Mouse (Mus musculus) neural tube, embryonic 11.5 days (tissue): ENCODE measurements at regions not wholly inside any gene's neighbourhood (a gene's known extent, or its start where the extent isn't known, plus 50 kb on each side); places are given as distances from the start of the nearest gene placed in this dataset.

Experiments
- ATAC-seq: fragments of 200-750 bp; cut with Nextera tagmentation; 2 replicates; pipeline ENCODE4 v1.8.0; 2017; ENCODE audit warnings: moderate number of reproducible peaks, mild to moderate bottlenecking, moderate TSS enrichment, moderate library complexity; ENCODE audit not compliant: insufficient read depth, low FRiP score, low TSS enrichment
- DNase-seq: peaks from one replicate; pipeline ENCODE4 v3.0.0-alpha.2; 2015; ENCODE audit warnings: low spot score
- H3K27ac ChIP-seq: fragments of 300-500 bp; sonication (generic); 2 replicates; pipeline ENCODE4 v1.5.1; 2014; ENCODE audit warnings: low read depth, mild to moderate bottlenecking, low read length
- H3K27me3 ChIP-seq: fragments of 300-500 bp; sonication (generic); 2 replicates; pipeline ENCODE4 v1.6.1; 2014; ENCODE audit warnings: mild to moderate bottlenecking, low read length, mixed read lengths; ENCODE audit not compliant: control insufficient read depth, insufficient read depth
- H3K36me3 ChIP-seq: fragments of 300-500 bp; sonication (generic); 2 replicates; pipeline ENCODE4 v1.6.1; 2014; ENCODE audit warnings: mild to moderate bottlenecking, low read length, moderate library complexity, mixed read lengths; ENCODE audit not compliant: control insufficient read depth, insufficient read depth
- H3K4me1 ChIP-seq: fragments of 300-500 bp; sonication (generic); 2 replicates; pipeline ENCODE4 v1.6.1; 2014; ENCODE audit warnings: low read length, mixed read lengths; ENCODE audit not compliant: control insufficient read depth, insufficient read depth
- H3K4me2 ChIP-seq: fragments of 300-500 bp; sonication (generic); 2 replicates; pipeline ENCODE4 v1.6.1; 2014; ENCODE audit warnings: low read depth, mild to moderate bottlenecking, moderate library complexity
- H3K4me3 ChIP-seq: fragments of 300-500 bp; sonication (generic); 2 replicates; pipeline ENCODE4 v1.5.1; 2014; ENCODE audit warnings: low read depth, low read length
- H3K9ac ChIP-seq: fragments of 300-500 bp; sonication (generic); 2 replicates; pipeline ENCODE4 v1.6.1; 2014; ENCODE audit warnings: mild to moderate bottlenecking, low read length
- H3K9me3 ChIP-seq: fragments of 300-500 bp; sonication (generic); 2 replicates; pipeline ENCODE4 v1.6.1; 2016; ENCODE audit warnings: low read length; ENCODE audit not compliant: control insufficient read depth
- WGBS: fragments of 180-500 bp; shearing (Covaris S2); extraction: QIAGEN DNeasy Blood & Tissue Kit; methylation state at CpG from one replicate; pipeline ENCODE4 v1.1.7; 2014; 5-methylcytosine and 5-hydroxymethylcytosine counted together

GRCm38 (mm10) chr7:69573730-69574129 is 792.8 kb downstream of the Nr2f2 start:
- DNase-seq (no peak), ATAC-seq (no peak)
- WGBS: 82% methylated on average over 5 of the region's 5 CpGs
- H3K27ac ChIP-seq: no peak overlapping the region
- H3K36me3 ChIP-seq: no peaks in the 10 kb centered on the region
- no peaks in the 10 kb centered on the region for H3K9me3 ChIP-seq
- H3K4me2 ChIP-seq: no peak overlapping the region
- no peak overlapping the region for H3K4me3 ChIP-seq
- no peaks in the 10 kb centered on the region for H3K4me1 ChIP-seq
- H3K27me3 ChIP-seq: no peaks in the 10 kb centered on the region
- H3K9ac ChIP-seq: no peak overlapping the region

- ATAC-seq (no peak), DNase-seq (no peak)
- WGBS: 72% methylated on average over 7 of the region's 7 CpGs
- H3K27ac ChIP-seq: no peak overlapping the region
- H3K36me3 ChIP-seq: no peaks in the 10 kb centered on the region
- H3K9ac ChIP-seq: no peak overlapping the region
- H3K4me3 ChIP-seq: no peak overlapping the region
- no peaks in the 10 kb centered on the region for H3K4me1 ChIP-seq
- no peaks in the 10 kb centered on the region for H3K9me3 ChIP-seq
- H3K4me2 ChIP-seq: no peak overlapping the region
- H3K27me3 ChIP-seq: no peaks in the 10 kb centered on the region
Observed at GRCm38 (mm10) chr7:69572626-69573394, 793.7 kb downstream of the Nr2f2 start.

- Histone ChIP-seq H3K4me1 (no peaks in the 10 kb centered on the region), H3K27ac (no peak overlapping the region), H3K4me3 (no peak overlapping the region), H3K27me3 (no peaks in the 10 kb centered on the region), H3K4me2 (no peak overlapping the region), H3K9me3 (no peaks in the 10 kb centered on the region), H3K36me3 (no peaks in the 10 kb centered on the region), H3K9ac (no peak overlapping the region)
- ATAC-seq (no peak), DNase-seq (no peak)
- WGBS: 85% methylated on average over 4 of the region's 4 CpGs
Observed at GRCm38 (mm10) chr7:69566949-69567348, 799.6 kb downstream of the Nr2f2 start.

GRCm38 (mm10) chr7:69564432-69564831 is 802.1 kb downstream of the Nr2f2 start:
- Histone ChIP-seq H3K4me3 (no peak overlapping the region), H3K9me3 (no peaks in the 10 kb centered on the region), H3K4me1 (no peaks in the 10 kb centered on the region), H3K27me3 (no peaks in the 10 kb centered on the region), H3K4me2 (no peak overlapping the region), H3K27ac (no peak overlapping the region), H3K9ac (no peak overlapping the region), H3K36me3 (no peaks in the 10 kb centered on the region)
- WGBS: 86% methylated on average over 2 of the region's 2 CpGs
- ATAC-seq: no peak
- no peak for DNase-seq

DNA sequence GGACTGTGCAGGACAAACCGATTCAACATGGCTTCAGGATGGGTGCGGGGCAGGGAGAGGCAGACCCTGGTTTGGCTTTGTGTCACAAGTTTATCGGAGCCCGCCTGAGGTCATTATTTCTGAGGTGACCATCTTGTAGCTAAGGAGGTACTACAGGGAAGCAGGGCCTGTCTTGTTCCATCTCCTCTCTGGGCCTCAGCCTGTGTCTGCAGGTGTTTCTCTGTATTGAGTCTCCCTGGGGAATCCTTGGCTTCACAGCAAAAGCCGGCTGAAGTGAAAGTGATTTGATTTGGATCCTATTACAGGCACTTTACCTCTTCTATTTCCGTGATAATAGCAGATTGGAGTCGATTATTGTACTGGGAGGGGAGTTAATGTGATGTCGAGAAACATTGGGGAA is 805.7 kb upstream of the Arrdc4 start:
- WGBS: 63% methylated on average over 8 of the region's 8 CpGs

DNA sequence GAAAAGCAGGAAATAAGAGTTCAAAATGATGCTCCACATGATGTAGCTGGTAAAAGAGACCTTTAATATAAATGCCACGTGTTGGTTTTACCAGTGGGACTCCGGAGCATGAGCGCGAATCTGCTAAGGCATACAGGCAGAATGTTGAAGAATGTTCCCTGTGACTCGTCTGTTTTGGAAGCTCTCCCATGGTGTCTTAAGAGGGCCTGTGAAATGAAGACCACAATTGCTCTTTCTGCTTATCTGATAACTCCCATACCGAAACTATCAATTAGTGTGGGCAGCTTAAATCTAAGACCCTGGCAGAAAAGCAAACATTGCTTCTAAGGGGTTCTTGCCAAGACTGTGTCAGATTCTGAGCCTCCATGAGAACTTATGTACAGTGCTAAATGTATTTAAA is 804.9 kb upstream of the Arrdc4 start:
- no peaks in the 10 kb centered on the region for H3K36me3 ChIP-seq
- no peaks in the 10 kb centered on the region for H3K4me1 ChIP-seq
- WGBS: 73% methylated on average over 6 of the region's 6 CpGs
- no peak overlapping the region for H3K4me2 ChIP-seq
- H3K9me3 ChIP-seq: no peaks in the 10 kb centered on the region
- no peak for ATAC-seq
- no peaks in the 10 kb centered on the region for H3K27me3 ChIP-seq
- no peak overlapping the region for H3K4me3 ChIP-seq
- no peak overlapping the region for H3K27ac ChIP-seq
- no peak for DNase-seq
- H3K9ac ChIP-seq: no peak overlapping the region

More for the DNA sequence above, 805.7 kb upstream of the Arrdc4 start:
- H3K9me3 ChIP-seq: no peaks in the 10 kb centered on the region
- H3K4me2 ChIP-seq: no peak overlapping the region
- H3K27me3 ChIP-seq: no peaks in the 10 kb centered on the region
- H3K27ac ChIP-seq: no peak overlapping the region
- H3K36me3 ChIP-seq: no peaks in the 10 kb centered on the region
- H3K4me3 ChIP-seq: no peak overlapping the region
- DNase-seq (peak; percentile 10), ATAC-seq (no peak)
- no peaks in the 10 kb centered on the region for H3K4me1 ChIP-seq
- H3K9ac ChIP-seq: no peak overlapping the region

DNA sequence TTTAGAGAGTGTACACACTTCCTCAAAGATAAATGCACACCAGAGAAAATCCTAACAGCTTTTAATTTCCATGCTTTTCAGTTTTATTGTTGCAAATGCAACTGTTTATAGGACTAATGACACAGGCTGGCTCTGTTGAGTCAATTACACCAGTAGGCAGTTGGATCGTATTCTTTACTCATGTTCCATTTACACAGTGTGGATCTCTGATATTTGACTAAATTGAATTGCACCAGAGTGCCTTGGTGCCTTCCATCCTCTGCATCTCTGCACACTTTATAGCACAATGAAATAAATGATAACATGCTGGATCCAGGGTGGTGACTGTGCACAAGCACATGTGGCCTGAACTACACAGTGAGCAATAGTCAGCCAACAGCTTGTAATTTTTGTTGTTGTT is 787.0 kb upstream of the Arrdc4 start:
- WGBS: 85% methylated on average over 1 of the region's 1 CpGs
- H3K4me1 ChIP-seq: no peaks in the 10 kb centered on the region
- ATAC-seq: no peak
- no peak overlapping the region for H3K4me2 ChIP-seq
- DNase-seq: no peak
- H3K4me3 ChIP-seq: no peak overlapping the region
- no peak overlapping the region for H3K27ac ChIP-seq
- no peaks in the 10 kb centered on the region for H3K9me3 ChIP-seq
- no peak overlapping the region for H3K9ac ChIP-seq
- no peaks in the 10 kb centered on the region for H3K27me3 ChIP-seq
- H3K36me3 ChIP-seq: no peaks in the 10 kb centered on the region

- no peaks in the 10 kb centered on the region for H3K27me3 ChIP-seq
- H3K4me1 ChIP-seq: no peaks in the 10 kb centered on the region
- ATAC-seq (no peak), DNase-seq (no peak)
- WGBS: 72% methylated on average over 2 of the region's 2 CpGs
- H3K9me3 ChIP-seq: no peaks in the 10 kb centered on the region
- H3K27ac ChIP-seq: no peak overlapping the region
- no peak overlapping the region for H3K9ac ChIP-seq
- H3K4me3 ChIP-seq: no peak overlapping the region
- H3K36me3 ChIP-seq: no peaks in the 10 kb centered on the region
- no peak overlapping the region for H3K4me2 ChIP-seq
Observed at GRCm38 (mm10) chr7:69513966-69514365, 764.9 kb upstream of the Arrdc4 start.

GRCm38 (mm10) chr7:69510389-69510788 is 761.3 kb upstream of the Arrdc4 start:
- WGBS: 76% methylated on average over 8 of the region's 8 CpGs
- Histone ChIP-seq H3K4me3 (no peak overlapping the region), H3K4me2 (no peak overlapping the region), H3K27me3 (no peaks in the 10 kb centered on the region), H3K4me1 (no peaks in the 10 kb centered on the region), H3K9me3 (no peaks in the 10 kb centered on the region), H3K27ac (no peak overlapping the region), H3K9ac (no peak overlapping the region), H3K36me3 (no peaks in the 10 kb centered on the region)
- ATAC-seq (no peak), DNase-seq (no peak)
